Mouse (Mus musculus): ENCODE results near the gene Nfia.

The Nfia gene

GRCm38 (mm10) chr4:98002206-98002605, 229.7 kb downstream of the Nfia start:
- no peak for DNase-seq (ENCODE audit: low read depth, low spot score)

GRCm38 (mm10) chr4:98003323-98004107, 231.0 kb downstream of the Nfia start:
- DNase-seq (ENCODE audit: low read depth, low spot score), result no peak

DNA sequence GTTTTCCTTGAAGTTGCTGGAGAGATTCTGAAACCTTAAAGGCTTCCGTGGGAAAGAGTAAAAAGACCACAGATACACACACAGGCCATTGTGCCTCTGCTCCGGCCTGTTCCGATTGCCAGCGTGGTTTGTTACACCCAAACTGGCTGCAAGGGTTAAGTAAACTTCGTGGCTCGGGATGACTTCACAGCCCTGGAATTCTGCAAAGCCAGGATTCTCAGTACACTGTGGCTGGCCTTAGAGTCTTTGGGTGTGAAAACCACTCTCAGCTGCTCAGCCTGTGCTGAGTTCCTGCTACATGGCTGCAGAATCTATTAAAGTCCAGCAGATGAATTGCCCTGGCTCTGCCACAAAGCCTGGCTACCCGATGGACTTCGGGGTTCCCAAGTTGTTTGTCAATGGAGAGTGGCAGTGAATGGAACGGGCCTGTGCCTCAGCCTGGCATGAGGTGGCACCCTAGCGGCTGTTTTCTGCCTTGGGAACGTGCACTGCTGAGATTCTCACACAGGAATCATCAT, 231.6 kb downstream of the Nfia start:
- DNase-seq (ENCODE audit: low read depth, low spot score), result peak; percentile 26

- DNase-seq (ENCODE audit: low read depth, low spot score), result no peak
Observed at GRCm38 (mm10) chr4:98004986-98005385, 232.5 kb downstream of the Nfia start.

DNA sequence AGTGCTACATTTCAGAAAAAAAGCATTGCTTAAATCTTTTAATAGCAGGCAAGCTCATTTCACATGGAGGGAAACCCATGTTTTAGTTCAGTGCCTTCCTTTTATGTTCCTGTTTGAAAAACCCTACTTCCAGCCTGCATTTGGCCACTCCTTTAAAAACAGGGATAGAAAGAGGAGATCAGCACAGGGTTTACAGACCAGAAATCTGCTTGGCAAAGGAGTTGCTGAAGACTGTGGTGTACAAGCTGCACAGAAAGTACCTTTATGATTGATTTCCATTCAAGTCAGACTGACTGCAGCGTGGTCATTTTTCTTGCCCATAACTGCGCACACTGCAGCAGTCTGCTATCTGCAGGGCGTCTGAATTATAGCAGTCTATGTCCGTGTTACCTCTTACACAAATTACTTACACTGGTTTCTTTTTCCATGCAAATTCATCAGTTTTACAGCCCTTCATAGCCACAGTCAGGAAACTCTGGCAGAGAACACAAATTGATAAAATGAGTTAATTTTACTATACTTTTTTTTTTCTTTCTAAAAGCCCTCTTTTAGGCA, 236.4 kb downstream of the Nfia start:
- DNase-seq (ENCODE audit: low read depth, low spot score), result peak; percentile 16

DNA sequence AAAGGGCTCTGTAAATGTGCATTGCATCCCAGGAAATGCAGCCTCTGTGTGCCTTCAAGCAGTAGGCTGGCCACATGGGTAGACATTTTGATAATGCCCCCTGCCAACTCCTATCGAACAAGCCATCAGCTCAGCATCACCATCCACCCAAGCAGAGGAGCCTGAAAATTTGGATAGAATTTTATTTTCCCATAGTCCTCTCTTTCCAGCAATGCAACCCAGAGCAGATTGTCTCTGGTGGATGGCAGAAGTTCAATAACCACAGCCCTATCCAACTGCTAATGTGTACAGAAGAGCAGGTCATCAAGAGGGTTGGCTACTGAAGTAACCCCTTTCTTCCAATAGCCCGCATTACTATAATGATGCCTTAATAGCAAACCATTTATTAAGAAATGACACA, 237.4 kb downstream of the Nfia start:
- no peak for DNase-seq (ENCODE audit: low read depth, low spot score)

DNA sequence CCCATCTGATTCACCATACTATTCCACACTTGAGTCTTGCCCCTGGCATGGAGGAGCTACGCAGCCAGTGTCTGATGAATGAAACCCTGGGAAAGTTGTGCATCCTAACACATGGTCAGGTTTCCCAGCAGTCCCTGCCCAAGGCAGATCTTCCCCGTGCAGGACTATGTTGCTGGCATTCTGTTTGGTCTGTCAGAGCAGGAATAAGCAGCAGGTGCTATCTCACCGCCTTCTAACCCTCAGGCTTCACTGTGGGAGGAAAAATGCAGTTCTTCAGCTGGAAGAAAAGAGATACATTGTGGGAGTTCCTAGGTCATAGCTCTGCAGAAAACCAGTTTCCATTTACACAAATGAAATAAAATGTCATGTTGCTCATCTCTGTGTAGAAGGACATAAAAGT, 247.3 kb downstream of the Nfia start:
- DNase-seq (ENCODE audit: low read depth, low spot score), result peak; percentile 9

DNA sequence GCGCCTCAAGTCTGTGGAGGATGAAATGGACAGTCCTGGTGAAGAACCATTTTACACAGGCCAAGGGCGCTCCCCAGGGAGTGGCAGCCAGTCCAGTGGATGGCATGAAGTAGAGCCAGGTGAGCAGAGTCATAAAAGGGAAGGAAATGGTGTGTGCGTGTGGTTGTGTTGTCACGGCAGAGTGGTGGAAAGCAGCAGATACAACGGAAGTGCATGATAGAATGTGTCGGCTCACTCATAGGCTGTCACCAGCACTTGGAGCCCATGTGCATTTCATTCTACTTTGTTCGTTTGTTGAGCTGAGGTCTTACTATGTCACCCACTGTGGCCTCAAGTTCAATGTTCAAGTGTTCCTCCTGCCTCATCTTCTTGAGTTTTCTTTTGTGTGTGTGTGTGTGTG, 248.3 kb downstream of the Nfia start:
- no peak for DNase-seq (ENCODE audit: low read depth, low spot score)

- DNase-seq (ENCODE audit: low read depth, low spot score), result no peak
Observed at GRCm38 (mm10) chr4:98023245-98023792, 250.8 kb downstream of the Nfia start.

GRCm38 (mm10) chr4:98027412-98027811, 254.9 kb downstream of the Nfia start:
- DNase-seq (ENCODE audit: low read depth, low spot score), result peak; percentile 9

DNA sequence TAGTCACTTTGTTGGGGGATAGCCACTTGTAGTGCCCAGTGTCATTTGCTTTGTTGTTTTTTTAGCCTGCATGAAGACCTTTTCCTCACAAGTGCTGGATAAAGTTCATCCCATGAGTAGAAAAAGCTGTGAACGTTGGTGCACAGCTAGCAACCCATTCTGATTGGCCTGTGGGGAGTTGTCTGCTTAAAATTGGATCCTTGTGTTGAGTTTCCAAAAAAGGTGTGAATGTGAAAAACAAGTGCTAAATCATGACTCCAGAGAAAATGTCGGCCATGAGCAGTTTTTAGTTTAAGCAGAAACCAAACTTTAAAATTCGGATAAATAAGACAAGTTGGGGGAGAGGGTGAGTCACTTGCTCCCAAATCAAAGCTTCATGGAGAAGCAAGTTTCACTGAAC, 259.3 kb downstream of the Nfia start:
- peak; percentile 52 for DNase-seq (ENCODE audit: low read depth, low spot score)

DNA sequence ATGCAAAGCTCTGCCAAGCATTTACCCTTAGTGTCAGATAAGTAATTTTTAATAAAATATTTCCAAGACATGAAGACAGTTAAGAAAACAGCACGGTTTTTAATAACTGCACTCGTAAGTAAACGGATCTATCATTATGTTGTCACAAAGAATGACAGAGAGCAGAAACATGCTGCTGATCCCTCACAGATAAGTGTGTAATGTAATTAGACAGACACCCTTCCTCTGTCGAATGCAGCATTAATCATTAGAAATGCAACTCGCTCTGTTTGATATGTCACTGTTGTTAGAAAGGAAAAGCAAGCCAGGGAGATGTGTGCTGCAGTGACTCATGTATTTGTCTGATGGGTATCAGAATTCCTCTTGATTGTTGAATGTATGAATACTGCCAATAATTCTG, 259.8 kb downstream of the Nfia start:
- no peak for DNase-seq (ENCODE audit: low read depth, low spot score)

DNA sequence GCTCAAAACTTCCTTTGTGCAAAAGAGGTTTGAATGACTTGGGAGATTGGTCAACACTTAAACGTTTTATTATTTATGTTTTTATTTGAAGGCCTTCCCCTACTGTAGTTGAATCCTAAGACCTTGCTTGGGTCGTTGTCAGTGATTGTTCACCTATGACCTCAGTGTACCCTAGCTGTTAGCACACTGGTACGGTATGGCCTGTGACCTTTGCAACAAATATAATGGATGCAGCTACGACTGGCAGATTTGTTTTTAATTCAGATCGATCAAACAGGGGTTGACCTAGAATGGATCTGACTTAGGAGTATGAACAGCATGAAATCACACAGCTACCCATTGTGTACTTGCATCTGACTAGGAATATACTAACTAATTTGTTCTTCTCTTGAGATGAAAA, 266.6 kb downstream of the Nfia start:
- DNase-seq (ENCODE audit: low read depth, low spot score), result no peak

- no peak for DNase-seq (ENCODE audit: low read depth, low spot score)
Observed at GRCm38 (mm10) chr4:98040179-98040578, 267.6 kb downstream of the Nfia start.

DNA sequence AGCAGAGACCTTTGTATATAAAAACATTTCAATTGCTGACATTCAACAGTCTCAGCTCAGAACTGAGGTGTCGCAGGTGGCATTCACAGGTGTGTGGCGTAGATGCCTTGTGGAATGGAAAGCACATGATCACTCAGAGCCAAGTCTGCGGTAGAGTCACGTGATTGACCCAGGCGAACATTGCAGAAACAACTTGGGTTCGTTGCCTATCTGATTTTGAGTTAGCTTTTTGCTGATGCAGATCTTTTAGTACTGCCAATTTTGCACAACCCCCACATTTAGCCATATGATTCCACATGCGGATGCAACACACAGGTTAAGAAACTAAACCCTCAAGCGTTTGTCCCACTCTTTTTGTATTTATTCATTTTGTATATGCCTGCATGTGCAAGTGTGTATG, 272.1 kb downstream of the Nfia start:
- DNase-seq (ENCODE audit: low read depth, low spot score), result no peak

DNA sequence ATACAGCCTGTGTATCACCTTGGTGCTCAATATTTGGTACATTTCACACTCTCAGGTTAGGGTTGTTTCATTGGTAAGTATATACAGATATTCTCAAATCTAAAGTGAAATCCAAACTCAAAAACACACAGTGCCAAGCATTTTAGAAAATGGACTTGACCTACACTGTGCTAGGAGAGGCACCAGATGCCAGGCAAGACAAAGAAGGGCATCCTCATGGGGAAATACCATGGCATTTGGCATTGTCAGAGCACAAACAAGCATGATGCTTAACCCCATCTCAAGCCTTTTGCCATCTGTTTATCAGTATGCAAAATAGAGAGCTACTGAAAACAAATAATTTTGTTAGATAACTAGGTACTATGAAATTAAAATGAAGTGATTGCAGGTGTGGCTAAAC, 274.8 kb downstream of the Nfia start:
- no peak for DNase-seq (ENCODE audit: low read depth, low spot score)

DNA sequence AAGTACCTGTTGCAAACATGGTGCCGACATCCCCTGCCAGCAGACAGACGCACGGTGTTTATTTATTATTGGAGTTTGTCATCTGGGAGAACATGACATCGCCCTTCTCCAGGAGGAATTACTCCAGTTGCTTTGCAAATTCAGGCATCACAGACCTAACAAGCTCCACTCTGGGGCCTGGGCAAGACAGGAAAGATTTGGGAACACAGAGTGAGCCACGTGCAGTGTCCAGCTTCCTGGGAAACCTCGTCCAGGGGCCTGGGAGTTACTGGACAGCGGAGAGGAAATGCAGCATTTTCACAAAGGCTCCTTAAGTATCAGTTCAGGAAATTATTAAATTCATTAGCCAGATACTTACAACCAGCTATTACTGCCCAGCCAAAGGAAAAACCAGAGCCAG, 277.1 kb downstream of the Nfia start:
- no peak for DNase-seq (ENCODE audit: low read depth, low spot score)

DNA sequence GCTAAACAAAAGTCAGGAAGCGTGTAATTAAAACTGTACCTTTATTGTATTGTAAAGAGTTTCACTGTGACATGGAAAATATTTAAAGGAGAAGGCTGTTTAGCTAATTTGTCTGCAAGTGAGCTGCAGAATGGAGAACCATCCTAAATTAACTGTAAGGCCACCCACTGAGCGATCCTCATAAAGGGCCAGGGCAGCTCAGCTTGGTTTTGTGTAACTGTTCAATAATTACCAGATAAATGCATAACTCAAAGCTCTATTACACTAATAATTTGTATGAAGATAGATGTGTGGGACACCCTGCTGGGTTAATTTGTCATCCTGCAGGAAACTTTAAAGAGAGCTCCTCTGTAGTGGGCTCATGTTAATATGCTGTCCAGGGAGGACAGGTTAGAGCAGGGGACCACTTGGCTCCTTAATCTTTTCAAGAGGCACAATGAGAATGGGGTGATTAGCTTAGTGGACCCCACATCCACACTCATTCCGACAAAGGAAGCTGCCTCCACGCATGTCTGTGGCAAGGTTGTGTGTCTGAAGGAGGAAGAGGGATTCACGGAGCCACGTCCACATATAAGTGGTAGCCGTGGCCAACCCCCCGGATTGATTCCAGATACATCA, 277.6 kb downstream of the Nfia start:
- no peak for DNase-seq (ENCODE audit: low read depth, low spot score)

DNA sequence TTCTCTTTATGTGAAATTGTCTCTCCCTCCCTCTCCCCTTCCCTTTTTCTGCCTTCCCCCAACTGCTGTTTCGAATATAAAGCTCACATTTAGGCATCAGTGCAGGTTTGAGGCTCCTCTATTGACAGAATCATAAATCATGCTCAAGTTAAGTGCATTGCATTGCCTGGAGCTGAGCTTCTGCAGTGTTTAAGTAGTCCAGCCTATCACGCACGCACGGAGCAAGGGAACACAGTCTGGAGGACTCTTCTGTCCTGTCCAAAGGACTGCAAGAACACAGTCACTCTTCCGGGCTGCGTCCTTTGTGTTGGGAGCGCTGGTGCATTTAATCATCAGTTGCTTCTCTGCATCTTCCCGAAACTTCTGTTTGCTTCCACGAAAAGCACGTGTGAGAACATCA, 278.2 kb downstream of the Nfia start:
- DNase-seq (ENCODE audit: low read depth, low spot score), result no peak

GRCm38 (mm10) chr4:98051326-98051725, 278.8 kb downstream of the Nfia start:
- no peak for DNase-seq (ENCODE audit: low read depth, low spot score)

DNA sequence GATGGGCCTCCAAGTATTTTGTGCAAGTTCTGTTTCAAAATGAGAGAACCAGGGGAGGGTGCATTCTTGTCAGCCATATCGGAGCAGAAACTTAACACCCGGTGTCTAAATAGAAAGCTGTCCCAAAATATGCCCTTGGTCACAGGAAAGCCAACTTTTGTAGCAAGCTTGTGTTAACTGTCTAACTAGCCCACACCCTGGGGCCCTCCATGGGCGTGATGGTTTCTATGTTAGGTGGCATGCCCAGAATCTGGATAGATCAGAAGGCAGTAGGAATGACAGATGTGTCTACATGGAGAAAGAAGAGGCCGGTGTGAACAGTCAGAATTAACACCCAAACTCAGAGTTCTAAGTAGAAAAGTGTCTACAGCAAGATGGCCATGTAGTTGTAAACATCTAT, 282.5 kb downstream of the Nfia start:
- no peak for DNase-seq (ENCODE audit: low read depth, low spot score)

- no peak for DNase-seq (ENCODE audit: low read depth, low spot score)
Observed at GRCm38 (mm10) chr4:98056396-98057020, 284.0 kb downstream of the Nfia start.
